Mouse (Mus musculus) megakaryocyte, embryonic 14.5 days (primary cell): ENCODE measurements around the gene Samd4b.

Experiments
- FLI1 ChIP-seq: IDR thresholded peaks from 2 replicates; pipeline ENCODE4 v1.6.1; 2012; ENCODE audit warnings: low read length, inconsistent platforms, mixed read lengths
- GATA1 ChIP-seq: IDR thresholded peaks from 3 replicates; pipeline ENCODE4 v1.6.1; 2012; ENCODE audit warnings: mixed read lengths, low read length, inconsistent platforms, borderline replicate concordance

DNA sequence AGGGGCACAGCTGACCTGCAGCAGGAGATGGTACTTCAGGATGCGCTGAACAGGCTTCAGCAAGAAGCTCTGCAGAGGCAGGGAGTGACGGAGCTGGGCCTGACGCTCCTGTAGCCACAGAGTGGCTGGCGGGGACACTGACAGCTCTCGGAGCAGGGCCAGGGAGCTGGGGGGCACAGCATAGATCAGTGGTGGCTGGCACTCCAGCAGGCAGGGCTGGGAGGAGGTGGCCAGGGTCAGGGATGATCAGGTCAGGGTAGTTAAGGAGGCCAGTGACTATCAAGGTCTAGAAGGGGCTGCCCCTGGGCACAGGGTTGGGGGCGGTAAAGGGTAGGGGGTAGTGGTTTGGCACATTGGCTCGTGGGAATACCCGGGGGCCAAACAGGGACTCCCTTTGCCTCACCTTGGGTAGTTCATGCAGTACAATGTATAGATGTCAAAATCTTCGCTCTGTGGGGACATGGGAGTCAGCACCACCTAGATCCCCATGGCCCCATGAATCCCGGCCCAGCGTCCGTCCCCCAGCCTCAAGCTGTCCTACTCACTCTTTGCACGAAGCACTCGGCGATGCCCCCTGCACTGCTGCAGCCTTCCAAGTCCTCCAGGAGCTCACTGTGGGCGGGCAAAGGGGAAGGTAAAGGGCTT lies 229.5 kb downstream of the Samd4b start:
- TF ChIP-seq GATA1 (no peak), FLI1 (no peak)
